Mouse (Mus musculus): ENCODE measurements around the gene Lrrc3c. TPM values are rescaled to one million over a fixed set of nuclear protein-coding genes. Genes with fewer than 3 reads are reported as not detected.

Gene Lrrc3c
- polyA plus RNA-seq (2015; fragmentation: Nextera tagmentation; extraction: Ambion mirVana) = not detected in 2 replicates

DNA sequence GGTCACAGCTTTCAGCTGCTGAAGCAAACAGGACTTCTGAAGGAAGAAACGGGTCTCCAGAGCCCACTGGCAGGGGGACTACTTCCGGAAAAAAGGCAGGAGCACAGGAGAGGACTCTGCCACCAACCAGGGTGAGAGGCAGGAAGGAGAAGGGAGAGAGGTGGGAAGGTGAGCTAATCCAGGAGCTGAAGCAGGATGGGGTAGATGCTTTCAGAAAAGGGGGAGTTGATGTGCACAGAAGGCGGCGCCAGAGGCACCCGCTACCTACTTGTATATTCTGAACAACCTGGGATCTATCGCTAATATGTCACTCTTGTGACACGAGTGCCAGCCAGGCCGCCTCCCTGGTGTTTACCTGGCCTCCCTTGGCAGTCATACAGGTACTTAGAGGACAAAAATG lies at the start of gene Lrrc3c:
TSS of gene Lrrc3c (plus strand) at position 301 of the 400 bp plus-strand sequence.
- 85% methylated on average over 8 of the region's 8 CpGs for WGBS
- Histone ChIP-seq H3K4me3 (ENCODE audit: low read length) (no peak within 1 kb of the TSS), H3K27me3 (replicated peaks; ENCODE audit: control insufficient read depth, insufficient read depth, low read length) (peaks cover 4% of the 10 kb centered on the region; the same call in 1 of the 2 replicates), H3K4me2 (ENCODE audit: low read length) (peak within 1 kb of the TSS; percentile 1; the same call in 1 of the 2 replicates), H3K9me3 (ENCODE audit: control insufficient read depth, low read length) (no peaks in the 10 kb centered on the region), H3K36me3 (ENCODE audit: control insufficient read depth, insufficient read depth, low read length) (no peaks in the 10 kb centered on the region), H3K27ac (ENCODE audit: low read depth, low read length) (no peak within 1 kb of the TSS), H3K4me1 (ENCODE audit: control insufficient read depth, insufficient read depth, low read depth, low read length) (no peaks in the 10 kb centered on the region), H3K9ac (ENCODE audit: low read depth, low read length) (no peak within 1 kb of the TSS)
- ATAC-seq = no peak

GRCm38 (mm10) chr11:98549363-98549762 lies 48.7 kb upstream of the Lrrc3c start:
- 72% methylated on average over 4 of the region's 4 CpGs for WGBS
- Histone ChIP-seq H3K9me3 (ENCODE audit: control insufficient read depth, low read length) (no peaks in the 10 kb centered on the region), H3K4me3 (ENCODE audit: low read length) (no peak overlapping the region), H3K9ac (ENCODE audit: low read depth, low read length) (no peak overlapping the region), H3K27me3 (replicated peaks; ENCODE audit: control insufficient read depth, insufficient read depth, low read length) (peaks cover 44% of the 10 kb centered on the region), H3K4me2 (ENCODE audit: low read length) (no peak overlapping the region), H3K4me1 (ENCODE audit: control insufficient read depth, insufficient read depth, low read depth, low read length) (peaks cover 14% of the 10 kb centered on the region), H3K27ac (ENCODE audit: low read depth, low read length) (no peak overlapping the region), H3K36me3 (ENCODE audit: control insufficient read depth, insufficient read depth, low read length) (no peaks in the 10 kb centered on the region)
- no peak for ATAC-seq

- H3K4me2 ChIP-seq (ENCODE audit: low read length) = peak overlapping the region; percentile 77
- peaks cover 11% of the 10 kb centered on the region for H3K4me1 ChIP-seq (ENCODE audit: control insufficient read depth, insufficient read depth, low read depth, low read length)
- 17% methylated on average over 20 of the region's 20 CpGs for WGBS
- peaks cover 41% of the 10 kb centered on the region for H3K27me3 ChIP-seq (replicated peaks; ENCODE audit: control insufficient read depth, insufficient read depth, low read length)
- H3K4me3 ChIP-seq (ENCODE audit: low read length) = peak overlapping the region; percentile 82
- H3K9me3 ChIP-seq (ENCODE audit: control insufficient read depth, low read length) = no peaks in the 10 kb centered on the region
- H3K27ac ChIP-seq (ENCODE audit: low read depth, low read length) = no peak overlapping the region
- no peaks in the 10 kb centered on the region for H3K36me3 ChIP-seq (ENCODE audit: control insufficient read depth, insufficient read depth, low read length)
- peak overlapping the region; percentile 91 for H3K9ac ChIP-seq (ENCODE audit: low read depth, low read length)
- ATAC-seq = no peak
These were observed 47.6 kb upstream of the Lrrc3c start for GRCm38 (mm10) chr11:98550311-98550974.

GRCm38 (mm10) chr11:98550975-98551828 lies 46.9 kb upstream of the Lrrc3c start, which contains the start of gene Zpbp2:
Zpbp2 (plus strand) TSS chr11:98551097.
- Histone ChIP-seq H3K36me3 (ENCODE audit: control insufficient read depth, insufficient read depth, low read length) (no peaks in the 10 kb centered on the region), H3K4me1 (ENCODE audit: control insufficient read depth, insufficient read depth, low read depth, low read length) (peaks cover 7% of the 10 kb centered on the region), H3K9me3 (ENCODE audit: control insufficient read depth, low read length) (no peaks in the 10 kb centered on the region), H3K27ac (ENCODE audit: low read depth, low read length) (peak within 1 kb of the TSS; percentile 94), H3K4me2 (ENCODE audit: low read length) (peak within 1 kb of the TSS; percentile 77), H3K27me3 (replicated peaks; ENCODE audit: control insufficient read depth, insufficient read depth, low read length) (peaks cover 34% of the 10 kb centered on the region), H3K4me3 (ENCODE audit: low read length) (peak within 1 kb of the TSS; percentile 82), H3K9ac (ENCODE audit: low read depth, low read length) (peak within 1 kb of the TSS; percentile 91)
- peak; percentile 98 for ATAC-seq
- WGBS = under 1% methylated on average over 46 of the region's 51 CpGs

GRCm38 (mm10) chr11:98553966-98554365 lies 44.1 kb upstream of the Lrrc3c start:
- Histone ChIP-seq H3K4me1 (ENCODE audit: control insufficient read depth, insufficient read depth, low read depth, low read length) (peaks cover 7% of the 10 kb centered on the region), H3K27me3 (replicated peaks; ENCODE audit: control insufficient read depth, insufficient read depth, low read length) (peaks cover 12% of the 10 kb centered on the region), H3K9ac (ENCODE audit: low read depth, low read length) (no peak overlapping the region), H3K9me3 (ENCODE audit: control insufficient read depth, low read length) (no peaks in the 10 kb centered on the region), H3K4me2 (ENCODE audit: low read length) (no peak overlapping the region), H3K27ac (ENCODE audit: low read depth, low read length) (no peak overlapping the region), H3K4me3 (ENCODE audit: low read length) (no peak overlapping the region), H3K36me3 (ENCODE audit: control insufficient read depth, insufficient read depth, low read length) (no peaks in the 10 kb centered on the region)
- 88% methylated on average over 4 of the region's 4 CpGs for WGBS
- ATAC-seq = no peak

- Histone ChIP-seq H3K9me3 (ENCODE audit: control insufficient read depth, low read length) (no peaks in the 10 kb centered on the region), H3K4me2 (ENCODE audit: low read length) (no peak overlapping the region), H3K9ac (ENCODE audit: low read depth, low read length) (no peak overlapping the region), H3K27me3 (replicated peaks; ENCODE audit: control insufficient read depth, insufficient read depth, low read length) (peaks cover under 1% of the 10 kb centered on the region), H3K4me3 (ENCODE audit: low read length) (no peak overlapping the region), H3K36me3 (ENCODE audit: control insufficient read depth, insufficient read depth, low read length) (no peaks in the 10 kb centered on the region), H3K27ac (ENCODE audit: low read depth, low read length) (no peak overlapping the region), H3K4me1 (ENCODE audit: control insufficient read depth, insufficient read depth, low read depth, low read length) (peaks cover 7% of the 10 kb centered on the region)
- no peak for ATAC-seq
- 63% methylated on average over 12 of the region's 12 CpGs for WGBS
These were observed 42.9 kb upstream of the Lrrc3c start for GRCm38 (mm10) chr11:98555124-98555700.

DNA sequence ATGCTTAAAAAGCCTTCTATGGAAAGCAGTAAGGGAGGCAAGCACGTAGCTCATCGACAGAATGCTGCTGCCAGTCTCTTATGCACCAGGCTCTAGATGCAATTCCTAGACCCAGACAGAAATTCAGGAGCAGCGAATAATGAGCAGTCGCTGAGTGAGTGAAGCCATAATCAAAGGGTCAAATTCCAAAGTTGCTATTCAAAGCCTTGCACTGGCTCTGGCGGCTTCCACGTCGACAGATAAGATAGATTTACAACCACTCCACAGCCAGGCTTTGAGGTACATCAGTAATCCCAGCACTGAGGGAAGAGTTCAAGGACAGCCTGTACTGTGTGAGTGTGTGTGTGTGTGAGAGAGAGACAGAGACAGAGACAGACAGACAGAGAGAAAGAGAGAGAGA lies 37.1 kb upstream of the Lrrc3c start:
- Histone ChIP-seq H3K4me2 (ENCODE audit: low read length) (no peak overlapping the region), H3K27me3 (replicated peaks; ENCODE audit: control insufficient read depth, insufficient read depth, low read length) (no peaks in the 10 kb centered on the region), H3K27ac (ENCODE audit: low read depth, low read length) (no peak overlapping the region), H3K4me3 (ENCODE audit: low read length) (no peak overlapping the region), H3K4me1 (ENCODE audit: control insufficient read depth, insufficient read depth, low read depth, low read length) (no peaks in the 10 kb centered on the region), H3K36me3 (ENCODE audit: control insufficient read depth, insufficient read depth, low read length) (no peaks in the 10 kb centered on the region), H3K9ac (ENCODE audit: low read depth, low read length) (no peak overlapping the region), H3K9me3 (ENCODE audit: control insufficient read depth, low read length) (no peaks in the 10 kb centered on the region)
- 37% methylated on average over 7 of the region's 7 CpGs for WGBS
- no peak for ATAC-seq

DNA sequence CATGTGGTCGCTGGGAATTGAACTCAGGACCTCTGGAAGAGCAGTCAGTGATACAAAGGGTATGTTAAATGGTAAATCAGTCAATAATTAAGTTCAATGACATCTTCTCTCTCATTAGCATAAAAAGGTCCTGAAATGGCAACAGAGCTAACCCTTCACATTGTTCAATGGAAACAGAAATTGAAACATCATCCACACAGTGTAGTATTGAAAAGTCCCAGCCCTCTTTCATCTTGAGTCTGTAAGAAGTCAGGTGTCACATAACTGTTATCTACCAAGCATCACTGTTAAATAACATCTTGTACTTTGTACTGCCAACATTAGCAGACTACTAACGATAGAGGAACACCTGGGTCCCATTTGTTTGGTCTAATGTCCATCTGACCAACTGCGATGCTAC lies 35.1 kb upstream of the Lrrc3c start:
- ATAC-seq = no peak
- WGBS = 86% methylated on average over 3 of the region's 3 CpGs
- Histone ChIP-seq H3K4me2 (ENCODE audit: low read length) (no peak overlapping the region), H3K36me3 (ENCODE audit: control insufficient read depth, insufficient read depth, low read length) (no peaks in the 10 kb centered on the region), H3K27me3 (replicated peaks; ENCODE audit: control insufficient read depth, insufficient read depth, low read length) (no peaks in the 10 kb centered on the region), H3K4me3 (ENCODE audit: low read length) (no peak overlapping the region), H3K4me1 (ENCODE audit: control insufficient read depth, insufficient read depth, low read depth, low read length) (no peaks in the 10 kb centered on the region), H3K9me3 (ENCODE audit: control insufficient read depth, low read length) (no peaks in the 10 kb centered on the region), H3K27ac (ENCODE audit: low read depth, low read length) (no peak overlapping the region), H3K9ac (ENCODE audit: low read depth, low read length) (no peak overlapping the region)

DNA sequence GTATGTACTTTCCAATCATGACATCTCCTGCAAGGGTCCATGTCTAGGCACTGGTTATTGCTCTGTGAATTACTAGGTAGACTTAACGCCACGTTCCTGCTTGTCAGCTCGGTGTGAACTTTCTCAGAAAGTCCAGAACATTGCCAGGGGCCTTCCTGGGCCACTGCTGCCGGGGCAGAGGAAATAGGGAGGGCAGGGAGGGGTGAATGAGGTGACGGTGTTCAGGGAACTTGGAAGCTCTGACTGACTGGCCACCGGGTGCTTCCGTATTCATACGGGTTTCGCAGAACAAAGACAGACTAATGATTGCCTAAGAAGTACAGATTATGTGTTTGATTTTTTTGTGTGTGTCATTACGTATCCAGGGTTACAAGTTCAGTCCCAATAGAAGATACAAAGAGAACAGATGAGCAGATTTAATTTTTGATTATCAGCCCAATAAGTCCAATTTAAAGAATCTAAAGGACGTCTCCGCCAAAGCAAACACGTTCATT lies 34.1 kb upstream of the Lrrc3c start:
- Histone ChIP-seq H3K9ac (ENCODE audit: low read depth, low read length) (no peak overlapping the region), H3K4me1 (ENCODE audit: control insufficient read depth, insufficient read depth, low read depth, low read length) (no peaks in the 10 kb centered on the region), H3K27me3 (replicated peaks; ENCODE audit: control insufficient read depth, insufficient read depth, low read length) (no peaks in the 10 kb centered on the region), H3K4me3 (ENCODE audit: low read length) (no peak overlapping the region), H3K36me3 (ENCODE audit: control insufficient read depth, insufficient read depth, low read length) (no peaks in the 10 kb centered on the region), H3K4me2 (ENCODE audit: low read length) (no peak overlapping the region), H3K9me3 (ENCODE audit: control insufficient read depth, low read length) (no peaks in the 10 kb centered on the region), H3K27ac (ENCODE audit: low read depth, low read length) (no peak overlapping the region)
- WGBS = 71% methylated on average over 13 of the region's 13 CpGs
- no peak for ATAC-seq

All from hindbrain, embryonic 16.5 days (tissue).